Mouse (Mus musculus) stomach, embryonic 15.5 days (tissue): ENCODE data around the gene Slx4. TPM values are rescaled to one million over a fixed set of nuclear protein-coding genes. Genes with fewer than 3 reads are reported as not detected.

ENCODE experiments used
- ATAC-seq: fragments of 200-750 bp; cut with Nextera tagmentation; 2 replicates; pipeline ENCODE4 v1.8.0; 2017; ENCODE audit warnings: low read depth, moderate number of reproducible peaks, moderate TSS enrichment; ENCODE audit not compliant: insufficient read depth, low FRiP score
- H3K27ac ChIP-seq: fragments of 300-500 bp; sonication (generic); 2 replicates; pipeline ENCODE4 v1.5.1; 2015; ENCODE audit warnings: mild to moderate bottlenecking, inconsistent platforms
- H3K27me3 ChIP-seq: fragments of 300-500 bp; sonication (generic); replicated peaks from 2 replicates; pipeline ENCODE4 v1.6.1; 2015; ENCODE audit warnings: inconsistent platforms
- H3K36me3 ChIP-seq: fragments of 300-500 bp; sonication (generic); 2 replicates; pipeline ENCODE4 v1.6.1; 2015; ENCODE audit warnings: inconsistent platforms
- H3K4me1 ChIP-seq: fragments of 300-500 bp; sonication (generic); 2 replicates; pipeline ENCODE4 v1.6.1; 2015; ENCODE audit warnings: inconsistent platforms
- H3K4me2 ChIP-seq: fragments of 300-500 bp; sonication (generic); 2 replicates; pipeline ENCODE4 v1.6.1; 2015; ENCODE audit warnings: mild to moderate bottlenecking, inconsistent platforms
- H3K4me3 ChIP-seq: fragments of 300-500 bp; sonication (generic); replicated peaks from 2 replicates; pipeline ENCODE4 v1.5.1; 2015; ENCODE audit warnings: inconsistent platforms
- H3K9ac ChIP-seq: fragments of 300-500 bp; sonication (generic); 2 replicates; pipeline ENCODE4 v1.6.1; 2015; ENCODE audit warnings: inconsistent platforms
- H3K9me3 ChIP-seq: fragments of 300-500 bp; sonication (generic); 2 replicates; pipeline ENCODE4 v1.6.1; 2016; ENCODE audit warnings: inconsistent platforms
- WGBS: fragments of 180-500 bp; shearing (Covaris S2); methylation state at CpG from one replicate; pipeline ENCODE4 v1.1.7; 2015; 5-methylcytosine and 5-hydroxymethylcytosine counted together
- polyA plus RNA-seq: library from polyadenylated mRNA; unstranded; fragments of >200 nt; fragmentation: Nextera tagmentation; extraction: Ambion mirVana; gene quantifications from 2 replicates; pipeline ENCODE4 v1.2.1, GENCODE M21; 2015

Slx4 gene
- polyA plus RNA-seq, 1 experiment from 2014 or later = 10.8 TPM

DNA sequence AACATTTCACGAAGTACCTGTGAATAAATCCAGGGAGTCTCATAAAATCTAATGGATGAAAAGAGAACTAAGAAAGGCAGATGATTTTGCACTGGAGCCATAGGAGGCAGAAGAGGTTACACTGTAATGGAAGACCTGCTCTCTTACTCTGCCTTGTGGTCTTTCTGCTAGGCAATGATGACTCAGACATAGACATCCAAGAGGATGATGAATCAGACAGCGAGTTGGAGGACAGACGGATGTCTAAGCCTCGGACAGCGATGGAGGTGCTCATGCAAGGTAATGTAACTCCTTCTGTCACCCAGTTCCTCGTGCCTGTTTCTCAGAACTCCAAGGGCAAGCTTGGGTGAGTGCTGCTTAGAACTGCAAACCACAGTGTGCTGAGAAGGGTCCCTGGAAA, 70.0 kb downstream of the Slx4 start:
- peaks cover 21% of the 10 kb centered on the region for H3K36me3 ChIP-seq
- no peak for ATAC-seq
- no peak overlapping the region for H3K4me3 ChIP-seq
- no peak overlapping the region for H3K9ac ChIP-seq
- no peak overlapping the region for H3K4me2 ChIP-seq
- H3K9me3 ChIP-seq = no peaks in the 10 kb centered on the region
- H3K27ac ChIP-seq = no peak overlapping the region
- WGBS = 91% methylated on average over 6 of the region's 6 CpGs
- H3K4me1 ChIP-seq = no peaks in the 10 kb centered on the region
- no peaks in the 10 kb centered on the region for H3K27me3 ChIP-seq

DNA sequence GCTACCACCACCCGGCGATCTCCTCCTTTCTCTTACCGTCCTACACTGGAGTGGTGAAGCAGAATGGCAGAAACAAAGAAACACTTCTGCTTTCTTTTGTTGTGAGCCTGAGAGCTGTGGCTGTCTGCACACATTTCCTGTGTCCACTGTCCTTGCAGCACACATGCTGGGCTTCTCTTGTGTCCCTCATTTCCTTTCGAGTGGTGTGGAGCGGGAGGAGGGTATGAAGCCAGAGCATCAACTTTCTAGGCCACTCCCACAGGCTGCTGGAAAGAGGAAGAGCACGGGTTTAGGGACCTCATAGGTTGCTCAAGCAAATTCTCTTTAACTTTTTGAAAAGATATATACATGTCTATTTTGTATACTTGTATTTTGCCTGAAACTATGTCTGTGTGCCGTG, 74.4 kb downstream of the Slx4 start:
- no peak for ATAC-seq
- Histone ChIP-seq H3K4me2 (no peak overlapping the region), H3K27ac (no peak overlapping the region), H3K4me3 (no peak overlapping the region), H3K9me3 (no peaks in the 10 kb centered on the region), H3K4me1 (no peaks in the 10 kb centered on the region), H3K27me3 (no peaks in the 10 kb centered on the region), H3K36me3 (peaks cover 15% of the 10 kb centered on the region), H3K9ac (no peak overlapping the region)
- 81% methylated on average over 7 of the region's 7 CpGs for WGBS

Other genes with a start within 250 kb of the Slx4 start
- gene Olfr15, start 172.9 kb downstream of the Slx4 start, polyA plus RNA-seq = not detected in 2 replicates
- gene Zfp174, start 156.5 kb downstream of the Slx4 start, polyA plus RNA-seq = 1.0 and 1.5 TPM in 2 replicates
- 40.3 and 41.0 TPM in 2 replicates for gene Naa60, start 131.4 kb downstream of the Slx4 start, polyA plus RNA-seq
- gene Zfp597, start 119.2 kb downstream of the Slx4 start, polyA plus RNA-seq = 6.0 and 6.2 TPM in 2 replicates
- gene Gm20695, start 119.1 kb downstream of the Slx4 start, polyA plus RNA-seq = 1.3 and 1.5 TPM in 2 replicates
- gene 1700037C18Rik, start 95.1 kb downstream of the Slx4 start, polyA plus RNA-seq = 5.1 and 6.9 TPM in 2 replicates
- gene Cluap1, start 95.0 kb downstream of the Slx4 start, polyA plus RNA-seq = 21.1 and 21.8 TPM in 2 replicates
- 0.91 and 0.98 TPM in 2 replicates for gene Nlrc3, start 27.1 kb downstream of the Slx4 start, polyA plus RNA-seq
- 3.9 and 4.6 TPM in 2 replicates for gene Dnase1, start 33.2 kb upstream of the Slx4 start, polyA plus RNA-seq
- gene Trap1, start 74.1 kb upstream of the Slx4 start, polyA plus RNA-seq = 87.7 and 91.9 TPM in 2 replicates
- 28.7 and 30.8 TPM in 2 replicates for gene Crebbp, start 210.2 kb upstream of the Slx4 start, polyA plus RNA-seq